Mouse (Mus musculus) kidney, adult 18-20 months (tissue): ENCODE data around the gene Ngef.

Experiments used
- DNase-seq: peaks from one replicate; pipeline ENCODE4 v3.0.0; 2021

The Ngef gene

GRCm38 (mm10) chr1:87562967-87563366 is 10.7 kb downstream of the Ngef start:
- no peak for DNase-seq

- no peak for DNase-seq
These were observed 20.1 kb downstream of the Ngef start for GRCm38 (mm10) chr1:87553586-87553985.

GRCm38 (mm10) chr1:87551008-87551407 is 22.7 kb downstream of the Ngef start:
- DNase-seq, result no peak

GRCm38 (mm10) chr1:87541614-87542013 is 32.1 kb downstream of the Ngef start:
- no peak for DNase-seq

- no peak for DNase-seq
These were observed 36.7 kb downstream of the Ngef start for GRCm38 (mm10) chr1:87537008-87537407.

GRCm38 (mm10) chr1:87534118-87534517 is 39.6 kb downstream of the Ngef start:
- no peak for DNase-seq

- no peak for DNase-seq
These were observed 41.3 kb downstream of the Ngef start for GRCm38 (mm10) chr1:87532346-87532745.

GRCm38 (mm10) chr1:87527191-87527590 is 46.5 kb downstream of the Ngef start:
- DNase-seq, result peak; percentile 40

- DNase-seq, result no peak
These were observed 48.6 kb downstream of the Ngef start for GRCm38 (mm10) chr1:87525041-87525440.

GRCm38 (mm10) chr1:87521523-87521922 is 52.1 kb downstream of the Ngef start:
- DNase-seq, result no peak

GRCm38 (mm10) chr1:87520467-87520866 is 53.2 kb downstream of the Ngef start:
- no peak for DNase-seq

- no peak for DNase-seq
These were observed 62.8 kb downstream of the Ngef start for GRCm38 (mm10) chr1:87510845-87511244.

- DNase-seq, result peak; percentile 49
These were observed 63.4 kb downstream of the Ngef start for GRCm38 (mm10) chr1:87510166-87510691.

- peak; percentile 53 for DNase-seq
These were observed 64.0 kb downstream of the Ngef start, which contains the start of gene Neu2 for GRCm38 (mm10) chr1:87509561-87510165. Gene Neu2, plus strand, starts transcription at chr1:87509889.

GRCm38 (mm10) chr1:87508591-87509560 is 64.8 kb downstream of the Ngef start:
- DNase-seq, result peak; percentile 12

- DNase-seq, result peak; percentile 37
These were observed 65.8 kb downstream of the Ngef start for GRCm38 (mm10) chr1:87507857-87508256.

GRCm38 (mm10) chr1:87505524-87505923 is 68.1 kb downstream of the Ngef start:
- no peak for DNase-seq

GRCm38 (mm10) chr1:87493542-87493941 is 80.1 kb downstream of the Ngef start:
- no peak for DNase-seq

GRCm38 (mm10) chr1:87492285-87492684 is 81.4 kb downstream of the Ngef start:
- no peak for DNase-seq

GRCm38 (mm10) chr1:87486386-87486785 is 87.3 kb downstream of the Ngef start:
- DNase-seq, result no peak

GRCm38 (mm10) chr1:87482546-87482945 is 91.1 kb downstream of the Ngef start:
- no peak for DNase-seq

GRCm38 (mm10) chr1:87475076-87475895 is 98.4 kb downstream of the Ngef start:
- DNase-seq, result no peak

GRCm38 (mm10) chr1:87472576-87472975 is 101.1 kb downstream of the Ngef start:
- peak; percentile 71 for DNase-seq
